Mouse (Mus musculus) G1E (cell line): ENCODE measurements around the gene Sppl2a.

Experiments used
- CTCF ChIP-seq: IDR thresholded peaks from 2 replicates; pipeline ENCODE4 v1.5.1; 2012; ENCODE audit warnings: low read depth, low read length, inconsistent platforms, mixed read lengths
- GATA1 ChIP-seq: IDR thresholded peaks from 2 replicates; pipeline ENCODE4 v1.6.1; 2012; ENCODE audit warnings: borderline replicate concordance, low read length, inconsistent platforms, mixed read lengths
- TAL1 ChIP-seq: conservative IDR thresholded peaks from 2 replicates; pipeline ENCODE4 v1.6.1; 2012; ENCODE audit warnings: low read depth, low read length, inconsistent platforms, mixed read lengths

GRCm38 (mm10) chr2:126887141-126887540 is 45.9 kb downstream of the Sppl2a start:
- TF ChIP-seq CTCF (no peak), GATA1 (no peak), TAL1 (no peak)
